Mouse (Mus musculus) adrenal gland, adult 18-20 months (tissue): ENCODE data around the gene Galntl6. TPM values are rescaled to one million over a fixed set of nuclear protein-coding genes. Genes with fewer than 3 reads are reported as not detected.

Experiments used
- total RNA-seq, 2 experiments: library from RNA; stranded (reverse); gene quantifications; 1 replicate in 1 of 2; 2 replicates in 1 of 2; pipeline ENCODE4 v1.2.3; 2021

The Galntl6 gene
- total RNA-seq, 2 experiments from 2014 or later = 0.51 TPM; not detected in 1

Other genes starting within 250 kb of the Galntl6 start
- not detected for gene BC030500, start 885 bp downstream of the Galntl6 start, total RNA-seq